Mouse (Mus musculus) cerebral cortex, adult 2 months (tissue): ENCODE results near the gene Actn2.

Source experiments
- WGBS: fragments of 180-500 bp; shearing (Covaris S2); methylation state at CpG from one replicate; pipeline ENCODE4 v1.1.7; 2018; 5-methylcytosine and 5-hydroxymethylcytosine counted together

The Actn2 gene

DNA sequence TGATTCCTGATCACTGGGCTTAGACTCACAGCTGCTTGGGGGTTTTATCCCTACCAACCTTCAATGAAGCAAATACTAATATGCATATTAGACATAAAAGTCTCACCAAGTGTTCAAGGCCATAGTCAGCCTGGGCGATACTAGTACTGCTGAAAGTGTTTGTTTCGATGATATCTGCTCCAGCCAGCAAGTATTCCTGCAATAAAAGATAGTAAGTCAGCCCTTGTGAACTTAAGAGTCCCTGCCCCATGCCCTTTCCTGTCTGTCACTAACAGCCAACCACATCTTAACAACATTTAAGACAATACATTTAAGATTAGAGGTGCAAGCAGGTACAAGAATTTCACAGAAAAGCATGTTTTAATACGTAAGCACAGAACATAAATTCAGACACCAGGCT is 90.1 kb downstream of the Actn2 start:
- 98% methylated on average over 3 of the region's 3 CpGs for WGBS

DNA sequence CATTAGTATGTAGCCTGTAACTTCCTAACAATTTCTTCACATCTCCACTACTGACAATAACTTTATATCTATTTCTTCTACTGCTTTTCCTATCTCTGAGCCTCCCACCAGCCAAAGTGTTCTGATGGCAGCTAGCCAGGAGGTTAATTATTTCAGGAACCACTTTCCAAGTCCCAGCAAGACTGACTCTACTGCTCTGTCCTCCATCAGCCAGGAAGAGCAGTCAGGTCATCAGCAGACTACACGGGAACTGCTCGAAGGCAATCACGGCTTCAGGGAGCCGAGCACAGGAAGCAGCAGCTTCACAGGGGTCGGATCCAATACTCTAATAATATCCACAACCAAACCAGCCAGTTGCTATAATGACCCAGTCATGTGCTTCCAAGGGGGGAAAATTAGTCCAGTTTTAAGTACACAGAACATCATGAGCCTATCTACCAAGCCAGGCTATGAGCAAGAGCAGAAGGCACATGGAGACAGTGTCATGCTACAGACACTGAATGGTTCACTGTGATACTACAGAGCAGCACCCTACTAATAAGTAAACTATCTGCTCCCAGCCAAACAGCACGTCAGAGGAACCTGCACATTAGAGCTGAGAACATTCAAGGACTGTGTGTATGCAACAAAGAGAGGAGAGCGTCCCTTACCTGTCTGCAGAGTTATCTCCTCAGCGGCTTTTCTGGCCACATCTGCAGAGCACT is 91.2 kb downstream of the Actn2 start:
- WGBS = 86% methylated on average over 8 of the region's 8 CpGs

DNA sequence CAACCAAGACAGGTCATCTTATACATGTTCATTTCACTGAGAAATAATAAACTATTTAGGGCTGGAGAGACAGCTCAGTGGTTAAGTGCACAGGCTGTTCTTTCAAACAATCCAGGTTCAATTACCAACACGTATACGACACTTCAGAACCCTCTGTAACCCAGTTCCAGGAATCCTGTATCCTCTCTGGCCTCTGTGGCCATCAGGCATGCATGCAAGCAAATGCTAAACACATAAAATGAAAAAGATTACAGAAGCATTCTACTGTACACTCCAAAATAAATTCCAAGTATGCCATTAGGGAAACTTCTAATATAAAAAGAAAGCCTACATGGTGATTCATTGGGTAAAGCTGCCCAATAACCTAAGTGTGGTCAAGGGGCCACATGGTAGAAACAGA is 94.6 kb downstream of the Actn2 start:
- 99% methylated on average over 2 of the region's 2 CpGs for WGBS

DNA sequence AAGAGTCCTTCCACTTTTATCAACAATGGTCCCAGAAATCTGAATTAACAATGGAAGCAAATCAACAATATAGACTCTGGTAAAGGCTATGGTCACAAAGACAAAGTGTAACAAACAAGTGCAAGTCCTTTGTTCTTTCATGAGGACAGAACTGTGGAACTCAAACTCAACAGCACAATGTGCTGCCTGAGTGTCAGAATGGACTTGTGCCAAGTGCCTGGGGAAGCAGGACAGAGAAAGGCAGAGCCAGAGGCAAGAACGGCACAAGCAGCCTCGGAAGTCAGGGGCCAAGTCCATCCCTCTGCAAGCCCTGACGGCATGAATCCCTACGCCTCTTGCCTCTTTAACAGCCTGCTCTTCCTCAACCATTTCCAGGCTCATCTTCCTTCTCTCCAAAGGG is 96.6 kb downstream of the Actn2 start:
- 70% methylated on average over 4 of the region's 4 CpGs for WGBS

DNA sequence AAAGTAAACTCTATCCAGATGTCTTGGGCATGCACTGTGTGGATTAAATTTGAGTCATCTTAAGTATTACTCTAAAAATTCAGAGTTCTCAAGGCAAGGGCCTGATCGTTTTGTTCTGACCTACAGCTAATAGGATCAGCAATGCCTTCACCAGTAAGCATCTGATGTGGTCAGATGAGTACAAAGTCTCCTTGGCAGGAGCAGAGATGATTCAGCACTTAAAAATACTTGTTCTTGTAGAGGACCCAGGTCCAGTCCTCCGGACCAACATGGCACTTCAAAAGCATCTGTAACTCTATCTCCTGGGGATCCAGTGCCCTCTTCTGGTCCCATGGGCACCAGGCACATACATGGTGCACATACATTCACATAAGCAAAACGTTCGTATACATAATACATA is 108.4 kb downstream of the Actn2 start:
- 94% methylated on average over 4 of the region's 4 CpGs for WGBS

DNA sequence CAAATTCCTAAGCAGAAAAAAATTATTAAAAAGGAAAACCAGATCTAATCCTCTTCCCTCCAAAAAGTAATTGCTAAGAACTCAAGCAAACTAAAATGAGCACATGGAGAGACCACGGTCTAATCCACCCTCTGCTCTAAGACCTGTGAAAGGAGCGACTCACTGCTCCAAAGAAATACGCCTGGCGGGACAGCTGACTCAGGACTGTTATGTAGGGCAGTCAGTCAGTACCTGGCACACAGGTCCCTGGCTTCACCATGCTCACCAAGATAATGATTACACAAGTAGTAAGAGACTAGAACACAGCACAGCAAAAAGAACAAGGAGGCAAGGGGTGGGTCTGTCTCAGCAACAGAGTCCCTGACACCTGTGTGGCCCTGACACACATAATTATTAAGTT is 112.3 kb downstream of the Actn2 start:
- WGBS = 89% methylated on average over 4 of the region's 4 CpGs

GRCm38 (mm10) chr13:12227606-12228005 is 113.0 kb downstream of the Actn2 start:
- WGBS = 83% methylated on average over 5 of the region's 5 CpGs
